Mouse (Mus musculus) macrophage (primary cell): ENCODE measurements at regions not wholly inside any gene's neighbourhood (a gene's known extent, or its start where the extent isn't known, plus 50 kb on each side); places are given as distances from the start of the nearest gene placed in this dataset.
A peak's percentile ranks its signal among the peaks of the same experiment; 100 is the strongest.

ENCODE experiments used
- H3K27ac ChIP-seq: fragments of 350-480 bp; formaldehyde crosslinking; 2 replicates; pipeline ENCODE4 v1.9.0; 2021
- H3K36me3 ChIP-seq: fragments of 350-480 bp; formaldehyde crosslinking; 2 replicates; pipeline ENCODE4 v1.9.0; 2021; ENCODE audit errors: inconsistent target
- H3K4me3 ChIP-seq: fragments of 350-480 bp; formaldehyde crosslinking; 2 replicates; pipeline ENCODE4 v1.9.0; 2021; ENCODE audit errors: inconsistent target
- H3K79me2 ChIP-seq: fragments of 350-480 bp; formaldehyde crosslinking; 2 replicates; pipeline ENCODE4 v1.9.0; 2021; ENCODE audit errors: inconsistent target
- WGBS: methylation state at CpG from one replicate; pipeline ENCODE4 v1.1.7; 2026; ENCODE audit warnings: inconsistent platforms; ENCODE audit not compliant: missing documents; 5-methylcytosine and 5-hydroxymethylcytosine counted together

GRCm38 (mm10) chr15:59158760-59159159, 269.7 kb downstream of the Gm49356 start:
- WGBS = 85% methylated on average over 4 of the region's 4 CpGs

GRCm38 (mm10) chr15:59160931-59161920, 272.1 kb downstream of the Gm49356 start:
- H3K27ac ChIP-seq = no peak overlapping the region
- 95% methylated on average over 14 of the region's 17 CpGs for WGBS
- H3K4me3 ChIP-seq = no peak overlapping the region
- no peaks in the 10 kb centered on the region for H3K36me3 ChIP-seq
- no peaks in the 10 kb centered on the region for H3K79me2 ChIP-seq

More at GRCm38 (mm10) chr15:59158760-59159159, 269.7 kb downstream of the Gm49356 start:
- Histone ChIP-seq H3K4me3 (no peak overlapping the region), H3K79me2 (no peaks in the 10 kb centered on the region), H3K36me3 (no peaks in the 10 kb centered on the region), H3K27ac (peak overlapping the region; percentile 33)

- H3K79me2 ChIP-seq = no peaks in the 10 kb centered on the region
- H3K27ac ChIP-seq = no peak overlapping the region
- WGBS = 95% methylated on average over 8 of the region's 8 CpGs
- no peak overlapping the region for H3K4me3 ChIP-seq
- H3K36me3 ChIP-seq = no peaks in the 10 kb centered on the region
These were observed 279.0 kb downstream of the Gm49356 start for GRCm38 (mm10) chr15:59167937-59168659.

- H3K27ac ChIP-seq = no peak overlapping the region
- 99% methylated on average over 4 of the region's 4 CpGs for WGBS
- H3K79me2 ChIP-seq = no peaks in the 10 kb centered on the region
- H3K36me3 ChIP-seq = no peaks in the 10 kb centered on the region
- no peak overlapping the region for H3K4me3 ChIP-seq
These were observed 279.6 kb downstream of the Gm49356 start for GRCm38 (mm10) chr15:59168660-59169170.

GRCm38 (mm10) chr15:59169237-59169797, 280.2 kb downstream of the Gm49356 start:
- H3K36me3 ChIP-seq = no peaks in the 10 kb centered on the region
- no peak overlapping the region for H3K4me3 ChIP-seq
- no peaks in the 10 kb centered on the region for H3K79me2 ChIP-seq
- 95% methylated on average over 12 of the region's 12 CpGs for WGBS
- H3K27ac ChIP-seq = no peak overlapping the region

- no peak overlapping the region for H3K27ac ChIP-seq
- no peaks in the 10 kb centered on the region for H3K36me3 ChIP-seq
- H3K79me2 ChIP-seq = no peaks in the 10 kb centered on the region
- H3K4me3 ChIP-seq = no peak overlapping the region
- 94% methylated on average over 3 of the region's 3 CpGs for WGBS
These were observed 280.7 kb downstream of the Gm49356 start for GRCm38 (mm10) chr15:59169831-59170230.

- Histone ChIP-seq H3K27ac (no peak overlapping the region), H3K36me3 (no peaks in the 10 kb centered on the region), H3K4me3 (no peak overlapping the region), H3K79me2 (no peaks in the 10 kb centered on the region)
- WGBS = 77% methylated on average over 6 of the region's 6 CpGs
These were observed 282.0 kb downstream of the Gm49356 start for GRCm38 (mm10) chr15:59171120-59171519.

GRCm38 (mm10) chr15:59173452-59174245, 284.6 kb downstream of the Gm49356 start:
- 97% methylated on average over 21 of the region's 21 CpGs for WGBS
- Histone ChIP-seq H3K27ac (no peak overlapping the region), H3K36me3 (no peaks in the 10 kb centered on the region), H3K4me3 (no peak overlapping the region), H3K79me2 (no peaks in the 10 kb centered on the region)

GRCm38 (mm10) chr15:59174246-59174751, 285.2 kb downstream of the Gm49356 start:
- H3K36me3 ChIP-seq = no peaks in the 10 kb centered on the region
- H3K27ac ChIP-seq = no peak overlapping the region
- no peak overlapping the region for H3K4me3 ChIP-seq
- WGBS = 79% methylated on average over 7 of the region's 7 CpGs
- no peaks in the 10 kb centered on the region for H3K79me2 ChIP-seq

- WGBS = 90% methylated on average over 8 of the region's 8 CpGs
These were observed 285.9 kb downstream of the Gm49356 start for GRCm38 (mm10) chr15:59174893-59175531.

GRCm38 (mm10) chr15:59180076-59180475, 291.0 kb downstream of the Gm49356 start:
- no peaks in the 10 kb centered on the region for H3K36me3 ChIP-seq
- H3K4me3 ChIP-seq = no peak overlapping the region
- H3K79me2 ChIP-seq = no peaks in the 10 kb centered on the region
- no peak overlapping the region for H3K27ac ChIP-seq
- WGBS = 98% methylated on average over 3 of the region's 3 CpGs

More at GRCm38 (mm10) chr15:59174893-59175531, 285.9 kb downstream of the Gm49356 start:
- Histone ChIP-seq H3K79me2 (no peaks in the 10 kb centered on the region), H3K27ac (no peak overlapping the region), H3K36me3 (no peaks in the 10 kb centered on the region), H3K4me3 (no peak overlapping the region)

- Histone ChIP-seq H3K36me3 (no peaks in the 10 kb centered on the region), H3K4me3 (no peak overlapping the region), H3K27ac (no peak overlapping the region), H3K79me2 (no peaks in the 10 kb centered on the region)
- 91% methylated on average over 9 of the region's 9 CpGs for WGBS
These were observed 295.4 kb downstream of the Gm49356 start for GRCm38 (mm10) chr15:59184461-59184860.

GRCm38 (mm10) chr15:59187566-59187965, 298.5 kb downstream of the Gm49356 start:
- H3K79me2 ChIP-seq = no peaks in the 10 kb centered on the region

More at GRCm38 (mm10) chr15:59187566-59187965, 298.5 kb downstream of the Gm49356 start:
- Histone ChIP-seq H3K27ac (no peak overlapping the region), H3K36me3 (no peaks in the 10 kb centered on the region), H3K4me3 (no peak overlapping the region)
- 64% methylated on average over 4 of the region's 4 CpGs for WGBS
